Mouse (Mus musculus): ENCODE data around the gene Btg2.

- TF ChIP-seq TAL1 (conservative IDR thresholded peaks at IDR 0.05; ENCODE audit: low read depth, low read length): no peak
- no peak for TF ChIP-seq POLR2AphosphoS5 (IDR thresholded peaks at IDR 0.05; ENCODE audit: insufficient replicate concordance, low read depth, low read length)
- TF ChIP-seq CTCF (IDR thresholded peaks at IDR 0.05; ENCODE audit: low read depth, low read length): peak; percentile 91
- TF ChIP-seq GATA1 (IDR thresholded peaks at IDR 0.05; ENCODE audit: borderline replicate concordance, low read length): no peak
These were observed 41.3 kb upstream of the Btg2 start for GRCm38 (mm10) chr1:134120179-134120578.

All from G1E (cell line).